20 mouse cellular contexts compared by ENCODE assay signal in the genomic region with DNA sequence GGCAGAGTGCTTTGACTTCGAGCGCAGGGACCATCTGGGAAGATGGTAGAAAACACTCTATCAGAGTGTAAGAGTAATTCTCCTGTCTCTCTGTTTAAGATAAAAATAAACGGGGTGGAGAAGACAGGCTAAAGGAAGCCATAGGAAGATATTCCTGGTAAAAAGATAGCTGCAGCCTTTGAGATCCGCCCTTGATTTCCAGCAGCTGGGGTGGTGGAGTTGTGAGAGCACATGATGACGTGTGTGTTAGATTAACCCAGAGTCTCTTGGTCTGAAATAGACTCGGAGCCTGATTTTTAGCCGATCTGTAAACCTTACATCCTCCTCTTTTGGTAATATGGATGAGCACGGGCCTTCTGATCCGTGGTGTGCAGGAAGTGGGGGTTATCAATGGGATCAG. TPM values are rescaled to one million over a fixed set of nuclear protein-coding genes. Genes with fewer than 3 reads are reported as not detected.
DNase-seq lines count a peak whose midpoint lies in the region; ATAC-seq and TF ChIP-seq lines count a peak whose summit lies in the region.
"Had no signal": no experiment of that assay in that cellular context is flagged by ENCODE, and none has a peak within 500 bp of the region (broad histone marks: within the 10 kb centered on the region; RNA-seq: fewer than 3 reads in every experiment).

No protein-coding gene starts in this region.

- H3K9me3 ChIP-seq in embryonic facial prominence, embryonic 15.5 days (replicated peaks) = no peaks in the 10 kb centered on the region
- H3K9me3 ChIP-seq in embryonic facial prominence, embryonic 10.5 days = no peaks in the 10 kb centered on the region
- no peaks in the 10 kb centered on the region for H3K9me3 ChIP-seq in heart, postnatal 0 days (replicated peaks; ENCODE audit: control insufficient read depth, low read length)
- no peaks in the 10 kb centered on the region for H3K9me3 ChIP-seq in lung, embryonic 14.5 days (ENCODE audit: low read depth, low read length)
- H3K9me3 ChIP-seq: hindbrain, embryonic 10.5 days; megakaryocyte, embryonic 14.5 days had no signal

- H3K27ac ChIP-seq in embryonic facial prominence, embryonic 15.5 days (replicated peaks) = 0 out of 2 replicates have a peak overlapping the region, but pooled peaks have one; percentile 30
- no peak overlapping the region for H3K27ac ChIP-seq in embryonic facial prominence, embryonic 10.5 days (replicated peaks)
- H3K27ac ChIP-seq in heart, postnatal 0 days (ENCODE audit: low read depth) = peak overlapping the region; percentile 44
- H3K27ac ChIP-seq in lung, embryonic 14.5 days (ENCODE audit: low read depth) = peak overlapping the region; percentile 52; the same call in 1 of the 2 replicates
- peak overlapping the region; percentile 89 for H3K27ac ChIP-seq in olfactory bulb, adult 2 months (ENCODE audit: insufficient read depth, low read depth, low read length)
- H3K27ac ChIP-seq: hindbrain, embryonic 10.5 days had no signal

- no peak for TF ChIP-seq POLR2A in olfactory bulb, adult 2 months (IDR thresholded peaks at IDR 0.05; ENCODE audit: insufficient read depth, low read depth, low read length)

- ATAC-seq in embryonic facial prominence, embryonic 15.5 days (ENCODE audit: insufficient number of reproducible peaks, low FRiP score, low TSS enrichment, low read depth) = no peak
- no peak for ATAC-seq in heart, postnatal 0 days (ENCODE audit: insufficient read depth, low read depth)
- ATAC-seq in lung, embryonic 14.5 days (ENCODE audit: insufficient read depth) = no peak
- ATAC-seq: activated CD4-positive, CD25-positive, alpha-beta regulatory T cell, adult 4 months; forebrain, embryonic 14.5 days; inflammation-experienced regulatory T-cells, adult 6 months had no signal

- H3K36me3 ChIP-seq in embryonic facial prominence, embryonic 15.5 days = peaks cover 13% of the 10 kb centered on the region
- no peaks in the 10 kb centered on the region for H3K36me3 ChIP-seq in embryonic facial prominence, embryonic 10.5 days (replicated peaks)
- no peaks in the 10 kb centered on the region; the same call in 1 of the 2 replicates for H3K36me3 ChIP-seq in heart, postnatal 0 days (replicated peaks; ENCODE audit: control insufficient read depth, insufficient read depth, low read length)
- H3K36me3 ChIP-seq in lung, embryonic 14.5 days (ENCODE audit: insufficient read depth) = no peaks in the 10 kb centered on the region

- H3K27me3 ChIP-seq in embryonic facial prominence, embryonic 15.5 days = no peaks in the 10 kb centered on the region
- no peaks in the 10 kb centered on the region for H3K27me3 ChIP-seq in embryonic facial prominence, embryonic 10.5 days (replicated peaks; ENCODE audit: low read depth, poor library complexity, severe bottlenecking)
- no peaks in the 10 kb centered on the region for H3K27me3 ChIP-seq in heart, postnatal 0 days (ENCODE audit: control insufficient read depth, insufficient read depth, low read length)
- no peaks in the 10 kb centered on the region for H3K27me3 ChIP-seq in lung, embryonic 14.5 days (ENCODE audit: insufficient read depth, low read length)
- H3K27me3 ChIP-seq: CH12.LX; megakaryocyte, embryonic 14.5 days had no signal

- whole genome bisulfite sequencing in embryonic facial prominence, embryonic 15.5 days = 61% methylated on average over 9 of the region's 9 CpGs
- 74% methylated on average over 9 of the region's 9 CpGs for WGBS in embryonic facial prominence, embryonic 10.5 days
- WGBS in heart, postnatal 0 days = 27% methylated on average over 9 of the region's 9 CpGs
- WGBS in lung, embryonic 14.5 days = 33% methylated on average over 9 of the region's 9 CpGs
- WGBS in olfactory bulb, adult 2 months = 41% methylated on average over 9 of the region's 9 CpGs

- no peak for TF ChIP-seq CTCF in heart, postnatal 0 days (IDR thresholded peaks at IDR 0.05; ENCODE audit: low read depth)
- TF ChIP-seq CTCF in lung, embryonic 14.5 days (IDR thresholded peaks at IDR 0.05; ENCODE audit: low read depth) = no peak
- TF ChIP-seq CTCF in olfactory bulb, adult 2 months (IDR thresholded peaks at IDR 0.05; ENCODE audit: insufficient read depth, low read depth, low read length) = no peak

- H3K9ac ChIP-seq in embryonic facial prominence, embryonic 15.5 days = no peak overlapping the region
- no peak overlapping the region for H3K9ac ChIP-seq in heart, postnatal 0 days (replicated peaks; ENCODE audit: low read depth, low read length)
- no peak overlapping the region for H3K9ac ChIP-seq in lung, embryonic 14.5 days

- H3K4me3 ChIP-seq in embryonic facial prominence, embryonic 15.5 days (replicated peaks) = no peak overlapping the region
- H3K4me3 ChIP-seq in embryonic facial prominence, embryonic 10.5 days = no peak overlapping the region
- no peak overlapping the region for H3K4me3 ChIP-seq in heart, postnatal 0 days (ENCODE audit: low read depth, low read length)
- H3K4me3 ChIP-seq in lung, embryonic 14.5 days (ENCODE audit: low read depth, low read length) = no peak overlapping the region
- no peak overlapping the region for H3K4me3 ChIP-seq in olfactory bulb, adult 2 months (ENCODE audit: insufficient read depth, low read depth, low read length)
- H3K4me3 ChIP-seq: hindbrain, embryonic 10.5 days had no signal

- no peak for TF ChIP-seq EP300 in heart, postnatal 0 days (IDR thresholded peaks at IDR 0.05; ENCODE audit: low read depth)

- no peaks in the 10 kb centered on the region for H3K4me1 ChIP-seq in embryonic facial prominence, embryonic 15.5 days
- H3K4me1 ChIP-seq in embryonic facial prominence, embryonic 10.5 days = peaks cover 26% of the 10 kb centered on the region
- peaks cover 19% of the 10 kb centered on the region for H3K4me1 ChIP-seq in heart, postnatal 0 days (ENCODE audit: control insufficient read depth, insufficient read depth)
- H3K4me1 ChIP-seq in lung, embryonic 14.5 days (ENCODE audit: insufficient read depth) = 0 out of 2 replicates have a peak, but pooled peaks cover 7% of the 10 kb centered on the region
- H3K4me1 ChIP-seq in olfactory bulb, adult 2 months (ENCODE audit: control insufficient read depth, insufficient read depth, low read length) = peaks cover 10% of the 10 kb centered on the region

- no peak overlapping the region for H3K4me2 ChIP-seq in embryonic facial prominence, embryonic 15.5 days (replicated peaks)
- H3K4me2 ChIP-seq in heart, postnatal 0 days (ENCODE audit: low read depth, low read length) = no peak overlapping the region
- no peak overlapping the region for H3K4me2 ChIP-seq in lung, embryonic 14.5 days

- no peak for DNase-seq in embryonic facial prominence, embryonic 10.5 days (ENCODE audit: low spot score)
- DNase-seq in heart, postnatal 0 days (ENCODE audit: low spot score) = no peak
- DNase-seq in heart, postnatal 4 days = no peak
- peak; percentile 44 for DNase-seq in lung, embryonic 14.5 days
- DNase-seq in lung, postnatal 14 days = no peak
- no peak for DNase-seq in adrenal gland, postnatal 36 days
- DNase-seq: cerebellum, adult 11-12 months; gastrocnemius, postnatal 10 days had no signal

RNA-seq across cellular contexts. Expression of a gene that starts 6.0 kb away (rescaled TPM):
- polyA plus RNA-seq in embryonic facial prominence, embryonic 15.5 days (2015; fragmentation: Nextera tagmentation; extraction: Ambion mirVana) = 0.40 and 0.62 TPM in 2 replicates
- polyA plus RNA-seq in embryonic facial prominence, embryonic 10.5 days (2016; fragmentation: Nextera tagmentation; extraction: Ambion mirVana) = 0.64 and 0.82 TPM in 2 replicates
- total RNA-seq in heart, postnatal 0 days (2014; rRNA removed; ENCODE audit: low replicate concordance) = 6.3 and 8.2 TPM in 2 replicates
- 3.0 and 3.2 TPM in 2 replicates for polyA plus RNA-seq in heart, postnatal 0 days (2015; fragmentation: Nextera tagmentation; extraction: Ambion mirVana)
- total RNA-seq in heart, postnatal 4 days (2021) = under 1 TPM; 0.79 to 0.99 TPM
- 0.62 and 1.4 TPM in 2 replicates for polyA plus RNA-seq in lung, embryonic 14.5 days (2014; fragmentation: Nextera tagmentation; extraction: Ambion mirVana)
- not detected in 2 replicates for polyA plus RNA-seq in olfactory bulb, adult 2 months (2012; ENCODE audit: insufficient read depth, insufficient read length, low replicate concordance, missing spikeins)
- total RNA-seq in adrenal gland, postnatal 36 days (2021) = 1 to 10 TPM; 2.8 to 3.7 TPM
- polyA plus RNA-seq: activated CD4-positive, CD25-positive, alpha-beta regulatory T cell, adult 4 months; forebrain, embryonic 14.5 days; inflammation-experienced regulatory T-cells, adult 6 months; neural tube, embryonic 14.5 days had no signal

RNA-seq across cellular contexts. Expression of a gene that starts 44.1 kb away (rescaled TPM):
- 0.20 TPM in 1 of 2 replicates, not detected in the other for polyA plus RNA-seq in embryonic facial prominence, embryonic 15.5 days (2015; fragmentation: Nextera tagmentation; extraction: Ambion mirVana)
- not detected in 2 replicates for polyA plus RNA-seq in embryonic facial prominence, embryonic 10.5 days (2016; fragmentation: Nextera tagmentation; extraction: Ambion mirVana)
- not detected in 2 replicates for total RNA-seq in heart, postnatal 0 days (2014; rRNA removed; ENCODE audit: low replicate concordance)
- polyA plus RNA-seq in heart, postnatal 0 days (2015; fragmentation: Nextera tagmentation; extraction: Ambion mirVana) = 0.20 and 0.29 TPM in 2 replicates
- under 1 TPM; 0.25 to 0.41 TPM for total RNA-seq in heart, postnatal 4 days (2021)
- not detected in 2 replicates for polyA plus RNA-seq in lung, embryonic 14.5 days (2014; fragmentation: Nextera tagmentation; extraction: Ambion mirVana)
- polyA plus RNA-seq in olfactory bulb, adult 2 months (2012; ENCODE audit: insufficient read depth, insufficient read length, low replicate concordance, missing spikeins) = not detected in 2 replicates
- total RNA-seq in adrenal gland, postnatal 36 days (2021) = not detected
- total RNA-seq: CH12.LX; common myeloid progenitor, adult 5-6 weeks; left cerebral cortex, postnatal 36 days; monocyte, adult 5-6 weeks had no signal
- polyA plus RNA-seq: activated CD4-positive, CD25-positive, alpha-beta regulatory T cell, adult 4 months; forebrain, embryonic 14.5 days; hindbrain, embryonic 10.5 days; inflammation-experienced regulatory T-cells, adult 6 months; neural tube, embryonic 14.5 days had no signal

RNA-seq across cellular contexts. Expression of a gene that starts 52.1 kb away (rescaled TPM):
- polyA plus RNA-seq in embryonic facial prominence, embryonic 15.5 days (2015; fragmentation: Nextera tagmentation; extraction: Ambion mirVana) = 9.1 TPM in 1 of 2 replicates, not detected in the other
- polyA plus RNA-seq in embryonic facial prominence, embryonic 10.5 days (2016; fragmentation: Nextera tagmentation; extraction: Ambion mirVana) = 6.0 and 12.1 TPM in 2 replicates
- total RNA-seq in heart, postnatal 0 days (2014; rRNA removed; ENCODE audit: low replicate concordance) = 11.7 and 19.2 TPM in 2 replicates
- polyA plus RNA-seq in heart, postnatal 0 days (2015; fragmentation: Nextera tagmentation; extraction: Ambion mirVana) = 9.5 and 11.8 TPM in 2 replicates
- total RNA-seq in heart, postnatal 4 days (2021) = 100 to 1,000 TPM; 134 to 144 TPM
- polyA plus RNA-seq in lung, embryonic 14.5 days (2014; fragmentation: Nextera tagmentation; extraction: Ambion mirVana) = 9.4 and 19.0 TPM in 2 replicates
- polyA plus RNA-seq in olfactory bulb, adult 2 months (2012; ENCODE audit: insufficient read depth, insufficient read length, low replicate concordance, missing spikeins) = not detected in 2 replicates
- 10 to 100 TPM; 75.5 to 75.7 TPM for total RNA-seq in adrenal gland, postnatal 36 days (2021)
- polyA plus RNA-seq: forebrain, embryonic 14.5 days had no signal
